Mouse (Mus musculus): ENCODE measurements at regions not wholly inside any gene's neighbourhood (a gene's known extent, or its start where the extent isn't known, plus 50 kb on each side); places are given as distances from the start of the nearest gene placed in this dataset.

DNA sequence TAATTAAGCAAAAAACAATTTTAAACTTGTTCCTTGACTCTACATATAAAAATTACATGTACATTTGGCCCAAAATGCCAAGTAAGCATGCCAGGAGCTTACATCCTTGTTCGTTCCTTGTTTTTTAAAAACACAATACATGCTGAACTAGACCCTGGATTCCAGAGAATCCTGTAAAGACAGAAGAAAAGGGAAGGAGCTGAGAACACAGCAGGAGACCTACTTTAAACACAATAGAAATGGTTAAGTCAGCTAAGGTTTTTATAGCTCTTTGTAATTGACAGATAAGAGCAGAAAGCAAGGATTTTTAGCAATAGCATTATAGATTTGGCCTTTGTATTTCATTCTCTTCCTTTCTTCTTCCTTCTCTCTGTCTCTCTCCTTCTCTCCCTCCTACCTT lies 292.5 kb upstream of the Meis2 start:
- TF ChIP-seq ZNF384 (IDR thresholded peaks at IDR 0.05; ENCODE audit: low read depth, low read length), result no peak
- no peak for TF ChIP-seq MAFK (IDR thresholded peaks at IDR 0.05; ENCODE audit: insufficient read depth, low read depth, low read length)
- no peak for TF ChIP-seq HCFC1 (IDR thresholded peaks at IDR 0.05; ENCODE audit: borderline replicate concordance, insufficient read depth, low read length)
- Histone ChIP-seq H3K27ac (ENCODE audit: insufficient read depth, low read depth, low read length, poor library complexity, severe bottlenecking) (no peak overlapping the region), H3K36me3 (ENCODE audit: control insufficient read depth, insufficient read depth, low read length, poor library complexity, severe bottlenecking) (no peaks in the 10 kb centered on the region), H3K4me3 (ENCODE audit: insufficient read depth in 1 of 2, low read depth in 1 of 2, low read length in 2 of 2, poor library complexity in 1 of 2, severe bottlenecking in 1 of 2) (no peak overlapping the region), H3K4me1 (ENCODE audit: control insufficient read depth in 2 of 2, insufficient read depth in 2 of 2, low read length in 2 of 2, poor library complexity in 1 of 2) (no peaks in the 10 kb centered on the region), H3K9me3 (ENCODE audit: control insufficient read depth, insufficient read depth, low read depth, low read length) (no peaks in the 10 kb centered on the region), H3K9ac (ENCODE audit: insufficient read depth, low read depth, low read length, poor library complexity, severe bottlenecking) (no peak overlapping the region)
- DNase-seq (ENCODE audit: low read depth, low spot score), result peak; percentile 44
- in situ Hi-C loops (cut with MboI; ENCODE audit: low sequenced_read_pairs in 2 of 2, unreplicated experiment in 2 of 2), result no loop called here

DNA sequence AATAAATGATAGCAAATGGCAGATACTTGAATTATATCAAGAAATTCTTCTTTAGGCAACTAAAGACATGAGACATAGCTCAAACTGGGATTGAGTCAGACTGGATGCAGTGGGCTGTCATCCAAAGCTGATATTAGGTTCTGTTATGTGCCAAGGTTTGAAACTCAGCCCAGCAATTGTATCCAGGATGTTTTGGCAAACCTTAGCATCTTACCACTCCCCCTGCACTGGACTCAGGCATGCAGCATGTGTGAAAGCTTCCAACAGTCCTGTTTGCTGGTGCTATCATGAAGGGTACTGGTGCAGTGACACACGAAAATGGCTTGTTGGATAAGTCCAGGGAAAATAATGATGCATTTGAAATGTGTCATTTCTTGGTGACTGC lies 282.9 kb upstream of the Meis2 start:
- Histone ChIP-seq H3K4me3 (ENCODE audit: insufficient read depth in 1 of 2, low read depth in 1 of 2, low read length in 2 of 2, poor library complexity in 1 of 2, severe bottlenecking in 1 of 2) (no peak overlapping the region), H3K36me3 (ENCODE audit: control insufficient read depth, insufficient read depth, low read length, poor library complexity, severe bottlenecking) (no peaks in the 10 kb centered on the region), H3K4me1 (ENCODE audit: control insufficient read depth in 2 of 2, insufficient read depth in 2 of 2, low read length in 2 of 2, poor library complexity in 1 of 2) (no peaks in the 10 kb centered on the region), H3K9me3 (ENCODE audit: control insufficient read depth, insufficient read depth, low read depth, low read length) (no peaks in the 10 kb centered on the region), H3K27ac (ENCODE audit: insufficient read depth, low read depth, low read length, poor library complexity, severe bottlenecking) (no peak overlapping the region), H3K9ac (ENCODE audit: insufficient read depth, low read depth, low read length, poor library complexity, severe bottlenecking) (no peak overlapping the region)
- in situ Hi-C loops (cut with MboI; ENCODE audit: low sequenced_read_pairs in 2 of 2, unreplicated experiment in 2 of 2), result no loop called here
- TF ChIP-seq ZC3H11A (IDR thresholded peaks at IDR 0.05; ENCODE audit: borderline replicate concordance, low read depth, low read length) (no peak), ZNF384 (IDR thresholded peaks at IDR 0.05; ENCODE audit: low read depth, low read length) (no peak), MAFK (IDR thresholded peaks at IDR 0.05; ENCODE audit: insufficient read depth, low read depth, low read length) (no peak), HCFC1 (IDR thresholded peaks at IDR 0.05; ENCODE audit: borderline replicate concordance, insufficient read depth, low read length) (no peak), CHD2 (IDR thresholded peaks at IDR 0.05; ENCODE audit: low read depth, low read length) (no peak)
- no peak for DNase-seq (ENCODE audit: low read depth, low spot score)

GRCm38 (mm10) chr2:116347827-116348529 lies 282.3 kb upstream of the Meis2 start:
- Histone ChIP-seq H3K9me3 (ENCODE audit: control insufficient read depth, insufficient read depth, low read depth, low read length) (no peaks in the 10 kb centered on the region), H3K27ac (ENCODE audit: insufficient read depth, low read depth, low read length, poor library complexity, severe bottlenecking) (no peak overlapping the region), H3K36me3 (ENCODE audit: control insufficient read depth, insufficient read depth, low read length, poor library complexity, severe bottlenecking) (no peaks in the 10 kb centered on the region), H3K4me3 (ENCODE audit: insufficient read depth in 1 of 2, low read depth in 1 of 2, low read length in 2 of 2, poor library complexity in 1 of 2, severe bottlenecking in 1 of 2) (no peak overlapping the region), H3K4me1 (ENCODE audit: control insufficient read depth in 2 of 2, insufficient read depth in 2 of 2, low read length in 2 of 2, poor library complexity in 1 of 2) (no peaks in the 10 kb centered on the region), H3K9ac (ENCODE audit: insufficient read depth, low read depth, low read length, poor library complexity, severe bottlenecking) (no peak overlapping the region)
- TF ChIP-seq ZNF384 (IDR thresholded peaks at IDR 0.05; ENCODE audit: low read depth, low read length) (no peak), HCFC1 (IDR thresholded peaks at IDR 0.05; ENCODE audit: borderline replicate concordance, insufficient read depth, low read length) (no peak), CHD2 (IDR thresholded peaks at IDR 0.05; ENCODE audit: low read depth, low read length) (no peak), MAFK (IDR thresholded peaks at IDR 0.05; ENCODE audit: insufficient read depth, low read depth, low read length) (no peak), ZC3H11A (IDR thresholded peaks at IDR 0.05; ENCODE audit: borderline replicate concordance, low read depth, low read length) (no peak)
- in situ Hi-C loops (cut with MboI; ENCODE audit: low sequenced_read_pairs in 2 of 2, unreplicated experiment in 2 of 2), result no loop called here
- no peak for DNase-seq (ENCODE audit: low read depth, low spot score)

- no peak for TF ChIP-seq ZNF384 (IDR thresholded peaks at IDR 0.05; ENCODE audit: low read depth, low read length)
- TF ChIP-seq CHD2 (IDR thresholded peaks at IDR 0.05; ENCODE audit: low read depth, low read length), result no peak
- no peak for TF ChIP-seq HCFC1 (IDR thresholded peaks at IDR 0.05; ENCODE audit: borderline replicate concordance, insufficient read depth, low read length)
- TF ChIP-seq MAFK (IDR thresholded peaks at IDR 0.05; ENCODE audit: insufficient read depth, low read depth, low read length), result no peak
- TF ChIP-seq ZC3H11A (IDR thresholded peaks at IDR 0.05; ENCODE audit: borderline replicate concordance, low read depth, low read length), result no peak
- DNase-seq (ENCODE audit: low read depth, low spot score), result no peak
- no peak overlapping the region for H3K4me3 ChIP-seq (ENCODE audit: insufficient read depth in 1 of 2, low read depth in 1 of 2, low read length in 2 of 2, poor library complexity in 1 of 2, severe bottlenecking in 1 of 2)
- H3K9ac ChIP-seq (ENCODE audit: insufficient read depth, low read depth, low read length, poor library complexity, severe bottlenecking), result no peak overlapping the region
- H3K9me3 ChIP-seq (ENCODE audit: control insufficient read depth, insufficient read depth, low read depth, low read length), result no peaks in the 10 kb centered on the region
- in situ Hi-C loops (cut with MboI; ENCODE audit: low sequenced_read_pairs in 2 of 2, unreplicated experiment in 2 of 2), result no loop called here
- H3K4me1 ChIP-seq (ENCODE audit: control insufficient read depth in 2 of 2, insufficient read depth in 2 of 2, low read length in 2 of 2, poor library complexity in 1 of 2), result no peaks in the 10 kb centered on the region
- no peak overlapping the region for H3K27ac ChIP-seq (ENCODE audit: insufficient read depth, low read depth, low read length, poor library complexity, severe bottlenecking)
- H3K36me3 ChIP-seq (ENCODE audit: control insufficient read depth, insufficient read depth, low read length, poor library complexity, severe bottlenecking), result no peaks in the 10 kb centered on the region
Observed at GRCm38 (mm10) chr2:116331801-116332200, 266.2 kb upstream of the Meis2 start.

Data from ES-E14 (cell line).